ENCODE assay signal across 16 mouse cellular contexts in genomic region chr5:45539502-45539901, GRCm38 (mm10). TPM values are rescaled to one million over a fixed set of nuclear protein-coding genes. Genes with fewer than 3 reads are reported as not detected.
DNase-seq lines count a peak whose midpoint lies in the region; ATAC-seq and TF ChIP-seq lines count a peak whose summit lies in the region.
"Had no signal": no experiment of that assay in that cellular context is flagged by ENCODE, and none has a peak within 500 bp of the region (broad histone marks: within the 10 kb centered on the region; RNA-seq: fewer than 3 reads in every experiment).

No protein-coding gene starts in this region.

- no peaks in the 10 kb centered on the region; the same call in 1 of the 2 replicates for H3K36me3 ChIP-seq in hindbrain, postnatal 0 days (ENCODE audit: insufficient read depth, low read length)
- no peaks in the 10 kb centered on the region for H3K36me3 ChIP-seq in hindbrain, embryonic 12.5 days
- H3K36me3 ChIP-seq in lung, embryonic 14.5 days (ENCODE audit: insufficient read depth), result no peaks in the 10 kb centered on the region
- H3K36me3 ChIP-seq in ES-Bruce4 (ENCODE audit: control insufficient read depth, insufficient read depth, low read length, poor library complexity, severe bottlenecking), result no peaks in the 10 kb centered on the region
- H3K36me3 ChIP-seq: embryonic facial prominence, embryonic 13.5 days; forebrain, embryonic 12.5 days; heart, embryonic 10.5 days; midbrain, embryonic 12.5 days; stomach, embryonic 15.5 days had no signal

- TF ChIP-seq POLR2A in ES-Bruce4 (IDR thresholded peaks at IDR 0.05; ENCODE audit: insufficient read depth, low read length), result no peak

- H3K9ac ChIP-seq in hindbrain, postnatal 0 days (replicated peaks; ENCODE audit: low read length), result no peak overlapping the region
- H3K9ac ChIP-seq in hindbrain, embryonic 12.5 days, result no peak overlapping the region
- no peak overlapping the region for H3K9ac ChIP-seq in lung, embryonic 14.5 days
- no peak overlapping the region for H3K9ac ChIP-seq in ES-Bruce4 (ENCODE audit: low read depth, poor library complexity, severe bottlenecking)
- H3K9ac ChIP-seq: embryonic facial prominence, embryonic 13.5 days; forebrain, embryonic 12.5 days; midbrain, embryonic 12.5 days; stomach, embryonic 15.5 days had no signal

- TF ChIP-seq CTCF in hindbrain, postnatal 0 days (IDR thresholded peaks at IDR 0.05; ENCODE audit: low read depth), result peak; percentile 45
- TF ChIP-seq CTCF in lung, embryonic 14.5 days (IDR thresholded peaks at IDR 0.05; ENCODE audit: low read depth), result peak; percentile 19; the same call in 1 of the 2 replicates
- TF ChIP-seq CTCF in ES-Bruce4 (IDR thresholded peaks at IDR 0.05; ENCODE audit: low read depth, low read length), result peak; percentile 77

- WGBS in hindbrain, postnatal 0 days, result 63% methylated on average over 10 of the region's 10 CpGs
- 52% methylated on average over 10 of the region's 10 CpGs for WGBS in hindbrain, embryonic 12.5 days
- 58% methylated on average over 10 of the region's 10 CpGs for WGBS in lung, embryonic 14.5 days

- no peak overlapping the region for H3K4me2 ChIP-seq in hindbrain, postnatal 0 days (ENCODE audit: low read depth, low read length)
- H3K4me2 ChIP-seq in hindbrain, embryonic 12.5 days (replicated peaks), result no peak overlapping the region
- no peak overlapping the region for H3K4me2 ChIP-seq in lung, embryonic 14.5 days
- H3K4me2 ChIP-seq: embryonic facial prominence, embryonic 13.5 days; forebrain, embryonic 12.5 days; midbrain, embryonic 12.5 days; stomach, embryonic 15.5 days had no signal

- H3K27ac ChIP-seq in hindbrain, postnatal 0 days, result no peak overlapping the region
- H3K27ac ChIP-seq in hindbrain, embryonic 12.5 days, result no peak overlapping the region
- H3K27ac ChIP-seq in lung, embryonic 14.5 days (ENCODE audit: low read depth), result no peak overlapping the region
- H3K27ac ChIP-seq in ES-Bruce4 (ENCODE audit: insufficient read depth, low read length), result no peak overlapping the region
- H3K27ac ChIP-seq: embryonic facial prominence, embryonic 13.5 days; forebrain, embryonic 12.5 days; heart, embryonic 10.5 days; midbrain, embryonic 12.5 days; stomach, embryonic 15.5 days had no signal

- peak; percentile 38; the same call in 1 of the 2 replicates for ATAC-seq in hindbrain, postnatal 0 days
- no peak for ATAC-seq in hindbrain, embryonic 12.5 days (ENCODE audit: low FRiP score)
- no peak for ATAC-seq in lung, embryonic 14.5 days (ENCODE audit: insufficient read depth)

- no peaks in the 10 kb centered on the region for H3K9me3 ChIP-seq in hindbrain, postnatal 0 days (ENCODE audit: low read length)
- H3K9me3 ChIP-seq in hindbrain, embryonic 12.5 days (replicated peaks), result no peaks in the 10 kb centered on the region
- H3K9me3 ChIP-seq in lung, embryonic 14.5 days (ENCODE audit: low read depth, low read length), result no peaks in the 10 kb centered on the region
- no peaks in the 10 kb centered on the region for H3K9me3 ChIP-seq in ES-Bruce4 (replicated peaks; ENCODE audit: control insufficient read depth, insufficient read depth, low read length, poor library complexity, severe bottlenecking)
- H3K9me3 ChIP-seq: embryonic facial prominence, embryonic 13.5 days; forebrain, embryonic 12.5 days; heart, embryonic 10.5 days; midbrain, embryonic 12.5 days; stomach, embryonic 15.5 days had no signal

- no peak overlapping the region for H3K4me3 ChIP-seq in hindbrain, postnatal 0 days (ENCODE audit: low read length)
- H3K4me3 ChIP-seq in hindbrain, embryonic 12.5 days, result no peak overlapping the region
- H3K4me3 ChIP-seq in lung, embryonic 14.5 days (ENCODE audit: low read depth, low read length), result no peak overlapping the region
- no peak overlapping the region for H3K4me3 ChIP-seq in ES-Bruce4 (ENCODE audit: low read depth, low read length)
- H3K4me3 ChIP-seq: embryonic facial prominence, embryonic 13.5 days; forebrain, embryonic 12.5 days; heart, embryonic 10.5 days; midbrain, embryonic 12.5 days; stomach, embryonic 15.5 days had no signal

- no peak for TF ChIP-seq EP300 in ES-Bruce4 (IDR thresholded peaks at IDR 0.05; ENCODE audit: insufficient read depth, low read depth, low read length)

- no peaks in the 10 kb centered on the region for H3K4me1 ChIP-seq in hindbrain, postnatal 0 days (ENCODE audit: insufficient read depth, low read length)
- no peaks in the 10 kb centered on the region for H3K4me1 ChIP-seq in hindbrain, embryonic 12.5 days
- H3K4me1 ChIP-seq in lung, embryonic 14.5 days (ENCODE audit: insufficient read depth), result no peaks in the 10 kb centered on the region
- H3K4me1 ChIP-seq in ES-Bruce4 (ENCODE audit: control insufficient read depth, insufficient read depth, low read length), result no peaks in the 10 kb centered on the region
- H3K4me1 ChIP-seq: forebrain, embryonic 12.5 days; heart, embryonic 10.5 days; midbrain, embryonic 12.5 days; stomach, embryonic 15.5 days had no signal

- intact Hi-C loops in gastrocnemius, postnatal 36 days (cut with DNase I), result no loop called here

- peak; percentile 24 for DNase-seq in hindbrain, postnatal 0 days (ENCODE audit: low spot score)
- DNase-seq in lung, embryonic 14.5 days, result peak; percentile 8
- DNase-seq in lung, postnatal 14 days, result no peak
- DNase-seq in R1 (ENCODE audit: low read depth, low spot score), result peak; percentile 77
- DNase-seq in spleen, adult 18-20 months, result no peak
- no peak for DNase-seq in gastrocnemius, postnatal 36 days
- DNase-seq: cerebellum, postnatal 36 days; kidney, adult 8-10 months; right cerebral cortex, postnatal 4 days had no signal

- no peaks in the 10 kb centered on the region for H3K27me3 ChIP-seq in hindbrain, postnatal 0 days (ENCODE audit: insufficient read depth, low read length)
- H3K27me3 ChIP-seq in hindbrain, embryonic 12.5 days, result no peaks in the 10 kb centered on the region
- no peaks in the 10 kb centered on the region for H3K27me3 ChIP-seq in lung, embryonic 14.5 days (ENCODE audit: insufficient read depth, low read length)
- no peaks in the 10 kb centered on the region for H3K27me3 ChIP-seq in ES-Bruce4 (ENCODE audit: control insufficient read depth, insufficient read depth, low read length, poor library complexity, severe bottlenecking)
- H3K27me3 ChIP-seq: embryonic facial prominence, embryonic 13.5 days; forebrain, embryonic 12.5 days; midbrain, embryonic 12.5 days; stomach, embryonic 15.5 days had no signal

RNA-seq across cellular contexts. Expression of gene Med28, which starts 19.5 kb away (rescaled TPM):
- 27.7 and 71.0 TPM in 2 replicates for total RNA-seq in hindbrain, postnatal 0 days (2014; rRNA removed)
- 222 and 232 TPM in 2 replicates for polyA plus RNA-seq in hindbrain, postnatal 0 days (2015; fragmentation: Nextera tagmentation; extraction: Ambion mirVana)
- 255 TPM in 2 replicates for polyA plus RNA-seq in hindbrain, embryonic 12.5 days (2016; fragmentation: Nextera tagmentation; extraction: Ambion mirVana)
- polyA plus RNA-seq in lung, embryonic 14.5 days (2014; fragmentation: Nextera tagmentation; extraction: Ambion mirVana), result 242 and 243 TPM in 2 replicates
- polyA plus RNA-seq in ES-Bruce4 (2011; ENCODE audit: insufficient read depth, insufficient read length, low read depth, missing spikeins), result 57.9 and 67.8 TPM in 2 replicates
- total RNA-seq in gastrocnemius, postnatal 36 days (2021), result 10 to 100 TPM; 43.8 to 47.7 TPM

RNA-seq across cellular contexts. Expression of gene Lap3, which starts 46.3 kb away (rescaled TPM):
- total RNA-seq in hindbrain, postnatal 0 days (2014; rRNA removed), result 21.9 and 24.3 TPM in 2 replicates
- polyA plus RNA-seq in hindbrain, postnatal 0 days (2015; fragmentation: Nextera tagmentation; extraction: Ambion mirVana), result 36.2 and 36.5 TPM in 2 replicates
- polyA plus RNA-seq in hindbrain, embryonic 12.5 days (2016; fragmentation: Nextera tagmentation; extraction: Ambion mirVana), result 57.3 and 58.8 TPM in 2 replicates
- polyA plus RNA-seq in lung, embryonic 14.5 days (2014; fragmentation: Nextera tagmentation; extraction: Ambion mirVana), result 116 and 119 TPM in 2 replicates
- 190 and 201 TPM in 2 replicates for polyA plus RNA-seq in ES-Bruce4 (2011; ENCODE audit: insufficient read depth, insufficient read length, low read depth, missing spikeins)
- total RNA-seq in gastrocnemius, postnatal 36 days (2021), result 10 to 100 TPM; 51.1 to 53.8 TPM

Comparison
In these comparisons a context has a peak if more than half of its experiments do, and no peak if none do; other contexts are left out.
1. DNase-seq: peak in hindbrain, postnatal 0 days (single experiment), lung, embryonic 14.5 days (single experiment) and R1 (single experiment); none in lung, postnatal 14 days (single experiment), spleen, adult 18-20 months (0 of 2) and gastrocnemius, postnatal 36 days (0 of 2).
2. CTCF ChIP-seq: peak in every context shown above with its lines; median percentile 77 in ES-Bruce4; 45 in hindbrain, postnatal 0 days; 19 in lung, embryonic 14.5 days.